Mouse (Mus musculus) lung, adult 2 months (tissue): ENCODE data around the gene Foxj3. TPM values are rescaled to one million over a fixed set of nuclear protein-coding genes. Genes with fewer than 3 reads are reported as not detected.

Experiments
- DNase-seq: peaks from one replicate; pipeline ENCODE4 v3.0.0; 2022
- H3K4me1 ChIP-seq: fragments of 200-500 bp; 2 replicates; pipeline ENCODE4 v1.6.1; 2011; ENCODE audit warnings: low read length; ENCODE audit not compliant: control insufficient read depth, insufficient read depth
- H3K4me3 ChIP-seq: fragments of 200-500 bp; replicated peaks from 2 replicates; pipeline ENCODE3; 2011; ENCODE audit warnings: low read depth, mild to moderate bottlenecking, control low read depth, low read length; ENCODE audit errors: extremely low read depth
- CTCF ChIP-seq: fragments of 200-500 bp; IDR thresholded peaks from 2 replicates; pipeline ENCODE4 v1.5.1; 2011; ENCODE audit warnings: mild to moderate bottlenecking, low read length, control low read depth; ENCODE audit not compliant: insufficient read depth
- POLR2A ChIP-seq: fragments of 200-500 bp; IDR thresholded peaks from 2 replicates; pipeline ENCODE4 v1.6.1; 2011; ENCODE audit warnings: low read depth, mild to moderate bottlenecking, control low read depth, low read length, borderline replicate concordance; ENCODE audit errors: extremely low read depth
- WGBS: fragments of 180-500 bp; shearing (Covaris S2); methylation state at CpG from one replicate; pipeline ENCODE4 v1.1.7; 2018; 5-methylcytosine and 5-hydroxymethylcytosine counted together
- polyA plus RNA-seq: library from polyadenylated mRNA; depleted of rRNA; stranded (reverse); fragments of >200 nt; gene quantifications from 2 replicates; pipeline ENCODE4 v1.2.3, GENCODE M21; 2012

The Foxj3 gene
- polyA plus RNA-seq, 1 experiment, result 18.0 TPM

DNA sequence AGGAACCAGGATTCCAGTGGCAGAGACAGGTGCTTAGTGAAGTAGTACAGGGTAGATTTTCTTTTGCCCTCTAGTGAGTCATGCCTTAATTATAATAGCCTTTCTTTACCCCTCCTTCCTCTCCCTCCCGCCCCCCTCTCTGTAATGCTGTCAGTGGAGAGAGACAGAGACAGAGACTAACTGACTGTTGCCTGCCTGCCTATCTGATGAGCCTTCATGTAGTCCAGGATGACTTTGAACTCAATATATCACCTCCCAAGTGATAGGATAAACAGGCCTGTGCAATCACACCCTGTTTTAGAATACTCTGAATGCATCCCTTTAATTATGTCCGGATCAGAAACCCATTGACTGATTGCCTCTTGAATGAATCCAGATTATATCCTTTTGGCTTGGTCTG is 18.7 kb downstream of the Foxj3 start:
- TF ChIP-seq POLR2A (no peak), CTCF (no peak)
- 52% methylated on average over 2 of the region's 2 CpGs for WGBS
- no peak for DNase-seq
- Histone ChIP-seq H3K4me1 (peaks cover 13% of the 10 kb centered on the region), H3K4me3 (no peak overlapping the region)

DNA sequence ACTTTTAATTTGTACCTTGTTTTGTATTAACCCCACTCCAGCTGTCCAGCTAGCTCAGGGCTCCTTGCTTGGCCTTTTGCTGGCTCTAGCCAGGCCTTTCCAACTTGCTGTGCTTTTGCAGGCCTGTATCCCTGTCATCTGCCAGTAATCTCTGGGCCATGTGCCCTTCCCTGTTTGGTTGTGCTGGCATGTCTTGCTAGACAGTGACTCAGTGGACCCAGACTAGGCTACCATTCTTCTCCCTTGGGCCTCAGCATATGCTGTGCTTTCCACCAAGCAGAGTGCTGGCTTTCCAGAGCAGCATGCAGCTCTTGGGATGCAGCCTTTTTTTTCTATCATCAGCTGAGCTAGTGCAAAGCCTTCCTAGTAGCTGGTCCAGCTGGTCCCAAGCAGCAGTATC is 26.3 kb downstream of the Foxj3 start:
- DNase-seq, result no peak
- no peak for TF ChIP-seq CTCF
- H3K4me1 ChIP-seq, result peaks cover 13% of the 10 kb centered on the region
- no peak overlapping the region for H3K4me3 ChIP-seq

DNA sequence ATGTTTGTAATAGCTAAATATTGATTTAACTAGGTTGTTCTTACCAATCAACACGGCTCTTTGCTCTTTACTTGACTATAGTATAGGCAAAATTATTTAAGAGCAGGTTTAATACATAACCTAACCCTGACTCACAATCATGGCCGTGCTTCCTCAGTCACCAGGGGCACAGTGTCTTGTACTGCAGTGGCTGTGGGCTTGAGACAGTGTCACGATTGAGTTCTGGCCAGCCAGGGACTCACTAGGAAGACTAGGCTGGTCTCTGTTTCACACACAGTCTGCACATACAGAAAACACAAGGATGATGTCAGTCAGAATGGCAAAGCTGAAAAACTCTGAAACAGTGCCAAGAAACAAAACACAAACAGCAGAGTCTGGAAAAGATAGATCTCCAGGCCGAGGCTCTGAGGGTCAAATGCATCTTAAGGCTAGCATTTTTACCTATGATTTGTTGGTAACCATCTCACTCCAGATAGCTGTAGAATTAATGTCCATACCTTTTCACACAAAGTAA is 29.6 kb downstream of the Foxj3 start:
- 50% methylated on average over 4 of the region's 4 CpGs for WGBS

DNA sequence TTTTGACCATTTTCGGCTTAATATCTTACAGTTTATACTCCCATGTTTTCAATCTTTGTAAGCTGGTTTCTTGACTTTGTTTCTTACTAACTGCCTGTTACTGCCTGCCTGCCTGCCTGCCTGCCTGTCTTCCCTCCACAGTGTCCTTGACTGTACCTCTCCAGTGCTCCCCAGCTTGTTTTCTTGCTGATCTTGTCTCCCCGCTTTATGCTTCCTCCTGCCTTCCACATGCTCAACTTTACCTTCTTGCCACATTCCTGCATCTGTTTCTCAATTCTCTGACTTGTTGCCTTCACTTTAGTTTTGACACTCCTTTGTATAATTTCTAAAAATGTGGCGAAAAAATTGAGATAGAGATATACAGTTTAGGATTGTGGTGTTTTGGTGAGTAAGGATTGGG is 35.9 kb downstream of the Foxj3 start:
- no peak for DNase-seq
- TF ChIP-seq POLR2A (no peak), CTCF (no peak)
- Histone ChIP-seq H3K4me3 (no peak overlapping the region), H3K4me1 (peaks cover 5% of the 10 kb centered on the region)
- WGBS, result 78% methylated on average over 3 of the region's 3 CpGs

More for the DNA sequence above, 29.6 kb downstream of the Foxj3 start:
- DNase-seq, result no peak
- TF ChIP-seq POLR2A (no peak), CTCF (no peak)
- peaks cover 6% of the 10 kb centered on the region for H3K4me1 ChIP-seq
- H3K4me3 ChIP-seq, result no peak overlapping the region

DNA sequence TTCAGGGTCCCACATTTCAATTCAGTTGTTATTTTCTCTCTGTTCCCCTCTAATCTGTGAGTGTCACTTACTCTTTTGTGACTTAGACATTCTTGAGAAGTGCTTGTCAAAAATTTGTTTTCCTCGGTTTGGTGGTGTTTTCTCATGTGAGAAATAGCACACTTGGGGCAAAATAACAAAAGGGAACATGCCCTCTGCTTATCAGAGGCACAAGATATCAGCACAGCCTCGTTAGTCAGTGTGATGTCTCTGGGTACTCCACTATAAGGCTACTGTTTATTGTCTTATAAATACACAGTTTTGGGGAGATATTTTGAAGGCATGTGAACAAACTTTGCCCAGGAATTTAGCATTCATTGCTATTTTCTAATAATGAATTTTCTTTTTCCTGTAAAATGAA is 37.7 kb downstream of the Foxj3 start:
- H3K4me1 ChIP-seq, result peaks cover 5% of the 10 kb centered on the region
- 66% methylated on average over 2 of the region's 2 CpGs for WGBS
- no peak for DNase-seq
- no peak for TF ChIP-seq CTCF
- TF ChIP-seq POLR2A, result no peak
- H3K4me3 ChIP-seq, result no peak overlapping the region

DNA sequence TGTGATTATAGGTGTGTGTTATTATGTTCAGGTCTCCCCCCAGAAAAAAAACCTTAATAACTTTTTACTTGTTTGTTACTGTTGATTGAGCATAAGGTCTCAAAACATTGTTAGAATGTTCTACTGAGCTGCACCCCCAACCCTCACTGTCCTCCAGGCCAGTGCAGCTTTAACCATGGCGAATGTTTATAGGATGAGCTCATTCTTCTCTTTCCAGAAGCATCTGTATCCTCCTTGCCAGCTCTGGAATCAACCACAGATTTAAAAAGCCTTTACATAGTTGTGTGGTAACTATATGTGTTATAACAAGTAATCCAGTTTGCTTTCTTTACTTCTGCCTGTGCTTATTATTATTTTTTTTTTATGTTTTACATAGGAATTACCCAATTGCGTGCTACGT is 38.7 kb downstream of the Foxj3 start:
- DNase-seq, result no peak
- WGBS, result 79% methylated on average over 3 of the region's 3 CpGs

DNA sequence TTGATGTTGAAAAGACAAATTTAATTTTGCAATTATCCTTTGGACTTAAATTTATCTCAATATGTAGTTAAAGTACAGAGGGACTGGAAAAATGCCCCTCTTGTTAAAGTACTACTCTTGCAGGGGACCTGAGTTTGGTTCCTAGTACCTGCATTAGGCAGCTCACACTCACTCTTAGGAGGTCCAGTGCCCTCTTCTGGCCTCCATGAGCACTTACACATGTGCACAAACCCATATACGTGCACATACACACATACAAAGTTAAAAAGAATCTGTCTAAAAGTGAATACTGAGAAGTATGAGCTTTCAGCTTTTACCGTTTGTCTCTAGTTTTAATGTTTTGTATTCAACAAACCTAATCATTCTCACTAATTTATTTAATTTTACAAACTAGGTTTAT is 51.2 kb downstream of the Foxj3 start:
- no peak overlapping the region for H3K4me3 ChIP-seq
- no peak for DNase-seq
- TF ChIP-seq POLR2A (no peak), CTCF (no peak)
- H3K4me1 ChIP-seq, result no peaks in the 10 kb centered on the region
- WGBS, result 96% methylated on average over 2 of the region's 2 CpGs

More for the DNA sequence above, 38.7 kb downstream of the Foxj3 start:
- no peak for TF ChIP-seq POLR2A
- TF ChIP-seq CTCF, result no peak
- no peak overlapping the region for H3K4me3 ChIP-seq
- peaks cover 5% of the 10 kb centered on the region for H3K4me1 ChIP-seq

DNA sequence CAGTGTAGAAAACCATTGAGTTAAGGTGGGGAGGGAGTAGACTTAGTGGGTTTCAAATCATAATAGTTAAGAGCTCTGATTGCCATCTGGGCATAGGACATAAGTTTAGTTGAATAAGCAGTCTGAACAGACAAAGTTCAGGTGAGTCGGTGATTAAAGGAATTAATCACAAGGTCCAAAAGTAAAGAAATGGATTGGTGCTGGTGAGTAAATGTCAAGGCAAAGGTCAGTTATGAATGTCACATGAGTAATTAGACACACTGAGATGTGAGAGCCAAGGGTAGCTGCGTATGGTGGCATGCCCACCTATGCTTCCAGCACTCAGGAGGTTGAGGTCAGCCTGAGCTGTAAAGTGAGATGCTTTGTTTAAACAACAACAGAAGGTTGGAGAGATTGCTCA is 52.6 kb downstream of the Foxj3 start:
- Histone ChIP-seq H3K4me1 (no peaks in the 10 kb centered on the region), H3K4me3 (no peak overlapping the region)
- WGBS, result 79% methylated on average over 2 of the region's 2 CpGs
- no peak for TF ChIP-seq CTCF
- no peak for TF ChIP-seq POLR2A
- DNase-seq, result no peak

DNA sequence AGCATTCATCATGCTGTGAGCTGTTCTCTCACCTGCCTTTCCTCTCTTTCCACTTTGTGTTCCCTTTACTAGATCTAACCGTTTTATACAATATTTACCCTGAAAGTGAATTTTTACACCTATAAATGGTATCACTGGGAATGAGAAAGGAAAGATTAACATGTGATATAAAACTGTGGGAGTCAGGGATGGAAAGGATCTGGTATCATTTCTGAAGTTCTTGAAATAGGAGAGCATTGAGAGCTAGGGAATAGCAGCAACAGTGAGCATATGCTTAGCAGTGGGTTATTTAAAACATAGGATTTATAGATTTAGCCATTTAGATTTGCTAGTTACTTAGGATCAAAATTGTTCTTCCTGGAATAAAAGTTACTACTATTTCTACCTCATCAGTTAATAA is 53.2 kb downstream of the Foxj3 start:
- H3K4me3 ChIP-seq, result no peak overlapping the region
- no peaks in the 10 kb centered on the region for H3K4me1 ChIP-seq
- 84% methylated on average over 1 of the region's 1 CpGs for WGBS
- no peak for DNase-seq
- TF ChIP-seq CTCF (no peak), POLR2A (no peak)

DNA sequence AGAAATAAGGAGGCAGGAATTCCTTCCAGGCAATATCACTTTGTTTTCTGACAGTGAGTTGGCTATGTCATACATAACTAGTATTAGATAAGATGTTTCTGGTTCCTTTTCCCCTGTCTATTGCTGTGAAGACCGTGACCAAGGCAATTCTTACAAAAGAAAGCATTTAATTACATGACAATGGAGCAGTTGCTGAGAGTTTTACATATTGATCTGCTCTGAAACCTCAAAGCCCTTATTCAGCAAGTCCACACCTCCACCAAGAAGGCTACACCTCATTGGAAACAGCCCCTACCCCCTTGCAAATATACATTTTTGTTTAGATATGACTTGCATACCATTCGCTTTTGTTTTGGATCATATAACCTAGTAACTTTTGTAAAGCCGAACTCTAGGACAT is 55.7 kb downstream of the Foxj3 start:
- DNase-seq, result no peak
- 77% methylated on average over 3 of the region's 3 CpGs for WGBS
- no peak overlapping the region for H3K4me3 ChIP-seq
- TF ChIP-seq POLR2A, result no peak
- TF ChIP-seq CTCF, result no peak
- H3K4me1 ChIP-seq, result no peaks in the 10 kb centered on the region
